Mouse (Mus musculus) E14TG2a.4 (cell line): Measurements from ENCODE around the gene Tshz2.

Experiments
- H3K27me3 ChIP-seq: 2 replicates; pipeline ENCODE4 v1.6.1; 2014; ENCODE audit warnings: low read length, control low read depth; ENCODE audit not compliant: insufficient read depth
- H3K36me3 ChIP-seq: 2 replicates; pipeline ENCODE4 v1.6.1; 2014; ENCODE audit warnings: low read length, control low read depth; ENCODE audit not compliant: insufficient read depth
- H3K4me1 ChIP-seq: replicated peaks from 2 replicates; pipeline ENCODE4 v1.6.1; 2014; ENCODE audit warnings: low read depth, low read length, control low read depth
- H3K4me3 ChIP-seq: replicated peaks from 2 replicates; pipeline ENCODE4 v1.5.1; 2014; ENCODE audit warnings: mild to moderate bottlenecking, low read length
- H3K9me3 ChIP-seq: 2 replicates; pipeline ENCODE4 v1.6.1; 2014; ENCODE audit warnings: low read length, control low read depth
- CTCF ChIP-seq: conservative IDR thresholded peaks from 2 replicates; pipeline ENCODE4 v1.5.1; 2014; ENCODE audit warnings: low read length
- NANOG ChIP-seq: IDR thresholded peaks from 2 replicates; pipeline ENCODE4 v1.6.1; 2014; ENCODE audit warnings: borderline replicate concordance, low read length, mixed read lengths
- POU5F1 ChIP-seq: IDR thresholded peaks from 2 replicates; pipeline ENCODE4 v1.6.1; 2014; ENCODE audit warnings: low read length, borderline replicate concordance

The Tshz2 gene

GRCm38 (mm10) chr2:170091563-170092443, 459.0 kb downstream of the Tshz2 start:
- no peaks in the 10 kb centered on the region for H3K36me3 ChIP-seq
- H3K4me3 ChIP-seq, result no peak overlapping the region
- peaks cover 15% of the 10 kb centered on the region for H3K4me1 ChIP-seq
- peaks cover 42% of the 10 kb centered on the region for H3K27me3 ChIP-seq
- H3K9me3 ChIP-seq, result no peaks in the 10 kb centered on the region
- TF ChIP-seq NANOG (no peak), CTCF (no peak), POU5F1 (no peak)

GRCm38 (mm10) chr2:170094220-170094619, 461.4 kb downstream of the Tshz2 start:
- H3K27me3 ChIP-seq, result peaks cover 44% of the 10 kb centered on the region
- H3K4me1 ChIP-seq, result peaks cover 18% of the 10 kb centered on the region
- peak overlapping the region; percentile 53 for H3K4me3 ChIP-seq
- no peak for TF ChIP-seq POU5F1
- TF ChIP-seq NANOG, result no peak
- no peak; the same call in 1 of the 2 replicates for TF ChIP-seq CTCF
- no peaks in the 10 kb centered on the region for H3K36me3 ChIP-seq
- H3K9me3 ChIP-seq, result no peaks in the 10 kb centered on the region

- Histone ChIP-seq H3K36me3 (no peaks in the 10 kb centered on the region), H3K9me3 (no peaks in the 10 kb centered on the region), H3K4me1 (peaks cover 21% of the 10 kb centered on the region), H3K27me3 (peaks cover 44% of the 10 kb centered on the region), H3K4me3 (peak overlapping the region; percentile 53)
- TF ChIP-seq CTCF (no peak), POU5F1 (no peak), NANOG (no peak)
These were observed 462.1 kb downstream of the Tshz2 start for GRCm38 (mm10) chr2:170094871-170095270.

GRCm38 (mm10) chr2:170101132-170101531, 468.3 kb downstream of the Tshz2 start:
- Histone ChIP-seq H3K4me1 (peaks cover 46% of the 10 kb centered on the region), H3K9me3 (no peaks in the 10 kb centered on the region), H3K27me3 (peaks cover 9% of the 10 kb centered on the region), H3K36me3 (peaks cover 9% of the 10 kb centered on the region), H3K4me3 (no peak overlapping the region)
- TF ChIP-seq NANOG, result no peak
- peak; percentile 83 for TF ChIP-seq CTCF
- TF ChIP-seq POU5F1, result no peak

- peaks cover 6% of the 10 kb centered on the region for H3K27me3 ChIP-seq
- no peak overlapping the region for H3K4me3 ChIP-seq
- peaks cover 52% of the 10 kb centered on the region for H3K4me1 ChIP-seq
- H3K9me3 ChIP-seq, result no peaks in the 10 kb centered on the region
- no peak for TF ChIP-seq CTCF
- no peak for TF ChIP-seq POU5F1
- no peak for TF ChIP-seq NANOG
- H3K36me3 ChIP-seq, result peaks cover 17% of the 10 kb centered on the region
These were observed 469.1 kb downstream of the Tshz2 start for GRCm38 (mm10) chr2:170101932-170102331.

- TF ChIP-seq CTCF (no peak), POU5F1 (no peak), NANOG (no peak)
- Histone ChIP-seq H3K9me3 (no peaks in the 10 kb centered on the region), H3K4me3 (no peak overlapping the region), H3K36me3 (peaks cover 31% of the 10 kb centered on the region), H3K4me1 (peaks cover 64% of the 10 kb centered on the region), H3K27me3 (peaks cover 3% of the 10 kb centered on the region; the same call in 1 of the 2 replicates)
These were observed 470.5 kb downstream of the Tshz2 start for GRCm38 (mm10) chr2:170103341-170103740.

GRCm38 (mm10) chr2:170103852-170104251, 471.0 kb downstream of the Tshz2 start:
- Histone ChIP-seq H3K27me3 (peaks cover 3% of the 10 kb centered on the region; the same call in 1 of the 2 replicates), H3K9me3 (no peaks in the 10 kb centered on the region), H3K4me3 (no peak overlapping the region), H3K4me1 (peaks cover 67% of the 10 kb centered on the region), H3K36me3 (peaks cover 36% of the 10 kb centered on the region)
- TF ChIP-seq CTCF (peak; percentile 64), NANOG (no peak)

GRCm38 (mm10) chr2:170104396-170104795, 471.6 kb downstream of the Tshz2 start:
- peaks cover 42% of the 10 kb centered on the region for H3K36me3 ChIP-seq
- no peak for TF ChIP-seq POU5F1
- TF ChIP-seq NANOG, result no peak
- TF ChIP-seq CTCF, result no peak
- no peaks in the 10 kb centered on the region for H3K27me3 ChIP-seq
- H3K4me3 ChIP-seq, result no peak overlapping the region
- H3K9me3 ChIP-seq, result no peaks in the 10 kb centered on the region
- peaks cover 68% of the 10 kb centered on the region for H3K4me1 ChIP-seq

GRCm38 (mm10) chr2:170106000-170106399, 473.2 kb downstream of the Tshz2 start:
- Histone ChIP-seq H3K4me1 (peaks cover 79% of the 10 kb centered on the region), H3K9me3 (no peaks in the 10 kb centered on the region), H3K27me3 (no peaks in the 10 kb centered on the region), H3K36me3 (peaks cover 58% of the 10 kb centered on the region), H3K4me3 (no peak overlapping the region)
- no peak for TF ChIP-seq CTCF
- TF ChIP-seq NANOG, result no peak
- no peak for TF ChIP-seq POU5F1
